Mouse (Mus musculus) heart, embryonic 10.5 days (tissue): ENCODE data around the gene Frmpd1. TPM values are rescaled to one million over a fixed set of nuclear protein-coding genes. Genes with fewer than 3 reads are reported as not detected.

Source experiments
- DNase-seq: peaks from one replicate; pipeline ENCODE4 v3.0.0-alpha.2; 2017; ENCODE audit warnings: low spot score
- H3K27ac ChIP-seq: fragments of 300-500 bp; sonication (generic); 2 replicates; pipeline ENCODE4 v1.5.1; 2016; ENCODE audit warnings: mild to moderate bottlenecking
- H3K27me3 ChIP-seq: fragments of 300-500 bp; sonication (generic); 2 replicates; pipeline ENCODE4 v1.6.1; 2016; ENCODE audit warnings: mild to moderate bottlenecking; ENCODE audit not compliant: poor library complexity, insufficient read depth, severe bottlenecking
- H3K36me3 ChIP-seq: fragments of 300-500 bp; sonication (generic); 2 replicates; pipeline ENCODE4 v1.6.1; 2016; ENCODE audit warnings: mild to moderate bottlenecking, moderate library complexity
- H3K4me1 ChIP-seq: fragments of 300-500 bp; sonication (generic); 2 replicates; pipeline ENCODE4 v1.6.1; 2016; ENCODE audit warnings: mild to moderate bottlenecking
- H3K4me3 ChIP-seq: fragments of 300-500 bp; sonication (generic); 2 replicates; pipeline ENCODE4 v1.5.1; 2016; ENCODE audit warnings: mild to moderate bottlenecking, moderate library complexity
- H3K9me3 ChIP-seq: fragments of 300-500 bp; sonication (generic); 2 replicates; pipeline ENCODE4 v1.6.1; 2016; ENCODE audit warnings: mild to moderate bottlenecking, moderate library complexity
- WGBS: fragments of 180-500 bp; shearing (Covaris S2); methylation state at CpG from one replicate; pipeline ENCODE4 v1.1.7; 2016; 5-methylcytosine and 5-hydroxymethylcytosine counted together
- polyA plus RNA-seq: library from polyadenylated mRNA; unstranded; fragments of >200 nt; fragmentation: Nextera tagmentation; extraction: Ambion mirVana; gene quantifications from 2 replicates; pipeline ENCODE4 v1.2.1, GENCODE M21; 2016

Gene Frmpd1
- 4.1 and 4.3 TPM in 2 replicates for polyA plus RNA-seq

DNA sequence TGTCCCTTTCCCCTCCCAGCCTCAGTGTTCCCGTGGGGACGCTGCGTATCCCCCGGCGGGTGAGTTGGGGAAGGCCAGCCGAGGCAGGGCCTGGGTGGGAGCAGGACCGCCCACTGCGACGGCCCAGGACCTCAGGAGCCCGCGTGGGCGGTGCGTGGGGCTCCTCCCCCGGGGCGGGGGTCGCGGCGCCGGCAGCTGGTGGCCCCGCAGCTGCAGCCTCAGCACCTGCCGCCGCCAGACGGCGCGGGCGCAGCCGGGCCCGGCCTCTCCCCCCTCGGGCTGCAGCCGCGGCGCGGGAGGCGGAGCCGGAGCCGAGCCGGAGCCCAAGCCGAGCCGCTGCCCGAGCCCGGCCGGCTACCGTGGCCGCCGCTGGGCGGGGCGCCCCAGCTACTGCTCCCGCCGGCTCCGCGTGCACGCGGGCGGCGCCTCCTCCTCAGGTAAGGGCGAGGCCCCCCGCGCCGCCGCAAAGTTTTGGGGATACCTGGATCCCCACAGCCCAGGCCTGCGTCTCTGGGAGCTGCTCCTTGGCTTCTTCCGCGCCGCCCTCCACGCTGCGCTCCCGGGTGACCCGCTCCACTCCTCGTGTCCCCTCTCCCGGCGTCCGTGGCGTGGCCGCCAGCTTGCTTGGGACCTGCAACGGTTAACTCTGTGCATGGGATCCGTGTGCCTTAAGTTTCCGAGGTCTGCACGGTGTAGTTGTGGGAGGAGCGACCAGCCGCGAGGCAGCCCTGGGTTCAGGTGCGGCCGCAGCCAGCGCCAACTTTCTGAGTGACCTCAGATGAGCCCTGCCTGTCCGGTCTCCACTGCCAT lies at the start of gene Frmpd1:
Gene Frmpd1, plus strand, starts transcription at position 355 of the 810 bp plus-strand sequence.
- Histone ChIP-seq H3K27ac (peak within 1 kb of the TSS; percentile 90), H3K4me3 (peak within 1 kb of the TSS; percentile 66), H3K9me3 (no peaks in the 10 kb centered on the region), H3K4me1 (peaks cover 50% of the 10 kb centered on the region), H3K27me3 (peaks cover 51% of the 10 kb centered on the region), H3K36me3 (no peaks in the 10 kb centered on the region)
- DNase-seq: no peak
- WGBS: 2% methylated on average over 83 of the region's 85 CpGs

DNA sequence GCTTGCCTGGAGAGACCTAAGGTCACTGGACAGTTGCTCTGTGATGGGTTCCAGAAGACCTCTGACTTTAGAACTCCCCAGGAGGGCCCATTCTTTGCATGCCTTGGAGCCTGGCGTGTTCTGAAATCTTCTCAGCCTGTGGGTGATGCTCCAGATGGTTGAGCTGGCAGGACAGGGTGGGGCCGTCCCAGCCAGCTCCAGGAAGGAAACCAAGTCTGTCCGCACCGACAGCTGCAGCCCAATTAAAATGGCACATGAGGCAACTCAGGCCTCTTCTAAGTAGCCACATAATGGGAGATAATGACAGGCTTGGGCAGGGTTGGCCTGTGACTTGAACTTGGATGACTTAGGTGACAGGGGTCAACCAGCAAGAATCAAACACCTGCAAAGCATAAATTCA lies 47.0 kb upstream of the Frmpd1 start:
- Histone ChIP-seq H3K36me3 (no peaks in the 10 kb centered on the region), H3K4me1 (peaks cover 20% of the 10 kb centered on the region), H3K9me3 (no peaks in the 10 kb centered on the region), H3K4me3 (no peak overlapping the region), H3K27me3 (no peaks in the 10 kb centered on the region; the same call in 1 of the 2 replicates), H3K27ac (no peak overlapping the region)
- no peak for DNase-seq
- 38% methylated on average over 4 of the region's 4 CpGs for WGBS

DNA sequence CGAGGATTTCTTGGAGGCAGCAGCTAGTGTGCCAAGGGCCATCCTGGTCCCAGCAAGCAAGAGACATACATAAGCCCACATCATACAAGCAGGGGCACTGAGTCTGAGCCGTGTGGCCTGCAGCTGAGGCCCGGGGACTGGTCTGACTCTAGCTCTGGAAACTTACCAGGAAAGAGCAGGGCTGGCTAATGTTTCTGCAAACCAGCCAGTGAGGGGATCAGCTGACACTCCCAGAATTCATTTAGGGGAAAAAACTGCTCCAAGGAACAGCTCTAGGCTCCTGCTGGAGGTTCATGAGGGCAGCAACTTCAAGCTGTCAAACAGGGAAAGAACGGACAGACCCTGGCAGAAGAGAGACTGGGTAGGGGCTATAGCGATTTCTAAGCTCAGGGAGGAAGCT lies 42.8 kb upstream of the Frmpd1 start:
- no peak for DNase-seq
- H3K27ac ChIP-seq: no peak overlapping the region
- H3K27me3 ChIP-seq: peaks cover 4% of the 10 kb centered on the region; the same call in 1 of the 2 replicates
- no peak overlapping the region for H3K4me3 ChIP-seq
- H3K9me3 ChIP-seq: no peaks in the 10 kb centered on the region
- 54% methylated on average over 5 of the region's 5 CpGs for WGBS
- H3K36me3 ChIP-seq: no peaks in the 10 kb centered on the region
- H3K4me1 ChIP-seq: peaks cover 28% of the 10 kb centered on the region

DNA sequence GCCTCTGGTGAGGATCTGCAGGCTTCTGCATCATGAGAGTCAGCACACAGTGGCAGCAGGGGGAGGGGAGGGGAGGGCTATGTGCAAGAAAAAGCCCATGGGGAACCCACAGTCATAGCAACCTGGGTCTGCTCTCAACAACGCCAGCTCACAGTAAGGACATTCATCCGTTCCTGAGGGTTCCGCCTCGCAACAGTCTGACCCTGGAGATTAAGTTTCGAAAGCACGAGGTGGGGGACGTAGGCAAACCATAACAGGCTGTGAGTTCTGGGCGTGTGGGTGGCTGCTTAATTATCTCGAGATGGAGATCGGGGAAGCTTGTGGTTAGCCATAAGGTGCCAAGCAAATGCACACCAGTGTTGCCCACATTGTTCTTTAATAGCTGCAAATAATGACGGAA lies 42.3 kb upstream of the Frmpd1 start:
- H3K27me3 ChIP-seq: peaks cover 4% of the 10 kb centered on the region; the same call in 1 of the 2 replicates
- no peak for DNase-seq
- 41% methylated on average over 11 of the region's 11 CpGs for WGBS

DNA sequence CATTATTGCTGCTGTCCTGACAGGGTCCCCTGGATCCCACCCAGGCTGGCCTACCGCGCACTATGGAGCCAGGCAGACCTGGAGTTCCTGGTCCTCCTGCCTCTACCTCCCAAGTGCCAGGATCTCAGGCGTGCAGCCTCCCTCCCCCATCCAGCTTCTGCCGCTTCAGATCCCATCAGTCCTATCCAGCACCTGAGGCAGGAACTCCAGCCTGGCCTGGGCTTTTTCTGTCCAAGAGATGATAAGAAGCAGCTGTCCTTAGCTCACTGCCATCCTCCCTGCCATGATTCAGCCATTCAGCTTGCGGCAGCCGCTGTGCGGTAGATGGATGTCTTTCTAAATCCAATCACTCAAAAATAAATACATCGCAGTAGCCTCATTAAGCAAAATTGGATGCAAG lies 41.7 kb upstream of the Frmpd1 start:
- Histone ChIP-seq H3K27me3 (peaks cover 4% of the 10 kb centered on the region; the same call in 1 of the 2 replicates), H3K9me3 (no peaks in the 10 kb centered on the region), H3K27ac (no peak overlapping the region), H3K4me3 (no peak overlapping the region), H3K36me3 (no peaks in the 10 kb centered on the region), H3K4me1 (peaks cover 23% of the 10 kb centered on the region)
- no peak for DNase-seq
- WGBS: 52% methylated on average over 8 of the region's 8 CpGs

More for the DNA sequence above, 42.3 kb upstream of the Frmpd1 start:
- no peak overlapping the region for H3K27ac ChIP-seq
- H3K4me1 ChIP-seq: peaks cover 27% of the 10 kb centered on the region
- H3K36me3 ChIP-seq: no peaks in the 10 kb centered on the region
- no peaks in the 10 kb centered on the region for H3K9me3 ChIP-seq
- H3K4me3 ChIP-seq: no peak overlapping the region

DNA sequence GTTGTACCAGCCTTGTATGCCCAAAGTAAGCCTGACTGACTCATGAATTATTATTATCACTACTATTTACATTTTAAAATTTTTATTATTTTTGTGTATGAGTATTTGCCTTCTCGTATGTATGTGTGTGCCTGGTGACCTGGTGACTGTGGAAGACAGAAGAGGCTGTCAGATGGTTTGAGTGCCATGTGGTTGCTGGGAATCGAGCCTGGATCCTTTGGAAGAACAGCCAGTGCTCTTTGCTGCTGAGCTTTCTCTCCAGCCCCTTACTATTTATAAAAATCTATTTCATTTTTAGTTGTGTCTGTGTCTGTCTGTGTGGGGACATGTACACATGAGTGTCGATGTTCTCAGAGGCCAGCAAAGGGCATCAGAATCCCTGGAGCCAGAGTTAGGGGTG lies 28.2 kb upstream of the Frmpd1 start:
- no peak for DNase-seq
- 77% methylated on average over 3 of the region's 3 CpGs for WGBS
- Histone ChIP-seq H3K27ac (no peak overlapping the region), H3K9me3 (no peaks in the 10 kb centered on the region), H3K4me1 (peaks cover 12% of the 10 kb centered on the region; the same call in 1 of the 2 replicates), H3K4me3 (no peak overlapping the region), H3K27me3 (no peaks in the 10 kb centered on the region), H3K36me3 (no peaks in the 10 kb centered on the region)

DNA sequence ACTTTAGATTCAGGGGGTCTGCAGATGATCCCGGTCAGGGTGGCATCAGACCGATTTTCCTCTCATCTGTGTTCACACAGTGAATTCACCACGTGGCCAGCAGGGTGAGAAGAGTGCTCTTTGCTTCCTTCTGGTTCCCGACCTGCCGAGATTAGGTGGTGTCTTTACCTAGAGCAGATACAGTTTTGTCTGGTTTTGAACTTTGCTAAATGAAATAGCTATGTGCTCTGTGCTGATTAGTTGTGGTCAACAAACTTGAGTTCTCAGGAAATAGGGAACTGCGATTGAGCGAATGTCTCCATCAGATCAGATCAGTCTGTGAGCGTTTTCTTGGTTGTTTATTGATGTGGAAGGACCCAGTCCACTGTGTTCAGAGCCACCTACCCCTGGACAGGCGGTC lies 26.1 kb upstream of the Frmpd1 start:
- H3K36me3 ChIP-seq: no peaks in the 10 kb centered on the region
- H3K27ac ChIP-seq: no peak overlapping the region
- 73% methylated on average over 9 of the region's 9 CpGs for WGBS
- H3K4me3 ChIP-seq: no peak overlapping the region
- no peak for DNase-seq
- H3K4me1 ChIP-seq: peaks cover 12% of the 10 kb centered on the region; the same call in 1 of the 2 replicates
- no peaks in the 10 kb centered on the region for H3K27me3 ChIP-seq
- no peaks in the 10 kb centered on the region for H3K9me3 ChIP-seq

DNA sequence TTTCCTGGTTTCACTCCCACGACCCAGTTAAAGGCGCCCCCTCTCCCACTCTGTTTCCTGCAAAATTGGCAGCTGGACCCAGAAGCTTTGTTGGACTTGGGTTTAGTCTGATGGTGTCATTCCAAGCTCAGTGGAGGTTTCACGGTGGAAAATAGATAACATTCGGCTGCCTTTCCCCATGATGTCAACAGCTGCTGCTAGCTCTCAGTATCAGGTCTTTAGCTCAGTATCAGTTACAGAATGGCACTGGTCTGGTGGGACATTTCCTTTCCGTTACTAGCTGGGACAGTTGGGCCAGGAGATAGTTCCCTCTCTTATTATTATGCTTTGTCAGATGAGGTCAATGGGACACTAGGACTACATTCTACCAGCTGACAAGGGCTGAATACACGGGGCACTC lies 23.9 kb upstream of the Frmpd1 start:
- Histone ChIP-seq H3K27ac (peak overlapping the region; percentile 47), H3K27me3 (no peaks in the 10 kb centered on the region), H3K36me3 (no peaks in the 10 kb centered on the region), H3K4me1 (peaks cover 12% of the 10 kb centered on the region; the same call in 1 of the 2 replicates), H3K9me3 (no peaks in the 10 kb centered on the region), H3K4me3 (peak overlapping the region; percentile 15; the same call in 1 of the 2 replicates)
- DNase-seq: no peak
- 23% methylated on average over 6 of the region's 6 CpGs for WGBS

DNA sequence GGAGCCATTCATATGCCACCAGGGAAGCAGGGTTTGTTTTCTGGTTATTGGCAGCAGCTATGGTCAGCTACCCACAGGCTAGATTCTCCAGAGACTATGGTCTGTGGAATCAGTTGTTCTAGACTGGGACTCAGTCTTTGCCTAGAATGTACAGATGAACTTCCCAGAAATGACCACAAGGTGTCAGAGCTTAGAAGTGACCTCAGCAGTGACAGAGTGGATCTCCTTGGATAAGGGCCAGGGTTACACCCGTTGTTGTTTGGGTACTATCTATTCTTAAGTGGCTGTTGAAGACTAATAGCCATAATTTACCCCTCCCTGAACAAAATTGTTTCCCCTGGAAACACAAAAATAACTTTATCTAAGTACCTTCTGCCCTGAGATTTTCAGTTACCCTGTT lies 21.0 kb upstream of the Frmpd1 start:
- no peaks in the 10 kb centered on the region for H3K36me3 ChIP-seq
- peaks cover 12% of the 10 kb centered on the region; the same call in 1 of the 2 replicates for H3K4me1 ChIP-seq
- no peak overlapping the region for H3K4me3 ChIP-seq
- 24% methylated on average over 1 of the region's 1 CpGs for WGBS
- no peak for DNase-seq
- no peak overlapping the region for H3K27ac ChIP-seq
- H3K9me3 ChIP-seq: no peaks in the 10 kb centered on the region
- H3K27me3 ChIP-seq: no peaks in the 10 kb centered on the region

DNA sequence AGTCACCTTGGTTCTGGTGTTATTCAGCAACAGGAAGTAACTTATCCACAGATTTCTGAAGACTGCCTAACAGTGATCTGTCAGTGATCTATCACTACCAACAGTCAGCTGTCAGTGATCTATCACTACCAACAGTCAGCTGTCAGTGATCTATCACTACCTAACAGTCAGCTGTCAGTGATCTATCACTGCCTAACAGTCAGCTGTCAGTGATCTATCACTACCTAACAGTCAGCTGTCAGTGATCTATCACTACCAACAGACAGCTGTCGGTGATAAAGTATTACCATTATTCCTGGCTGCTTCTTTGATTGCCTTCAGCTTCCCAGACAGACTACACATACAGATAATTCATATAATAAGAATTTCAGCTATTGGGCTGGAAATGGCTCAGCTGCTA lies 19.2 kb upstream of the Frmpd1 start:
- Histone ChIP-seq H3K4me3 (no peak overlapping the region), H3K4me1 (peaks cover 16% of the 10 kb centered on the region; the same call in 1 of the 2 replicates), H3K36me3 (no peaks in the 10 kb centered on the region), H3K27me3 (no peaks in the 10 kb centered on the region), H3K27ac (no peak overlapping the region), H3K9me3 (no peaks in the 10 kb centered on the region)
- 76% methylated on average over 1 of the region's 1 CpGs for WGBS
- DNase-seq: no peak

DNA sequence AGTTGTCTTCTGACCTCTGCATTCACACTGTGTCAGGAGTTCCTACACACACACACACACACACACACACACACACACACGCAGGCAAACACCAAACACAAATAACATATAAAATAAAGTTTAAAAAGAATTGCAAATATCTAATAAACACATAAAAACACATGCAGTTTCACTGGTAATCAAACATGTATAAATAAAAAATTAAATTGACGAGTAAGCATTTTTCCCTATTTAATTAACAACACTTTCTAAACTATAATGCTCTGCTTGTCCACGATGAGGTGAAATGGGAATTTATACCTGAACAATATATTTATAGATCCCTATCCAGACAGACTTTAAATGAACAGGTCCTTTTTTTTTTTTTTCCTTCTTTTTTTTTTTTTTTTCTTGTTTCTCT lies 18.7 kb upstream of the Frmpd1 start:
- Histone ChIP-seq H3K27ac (no peak overlapping the region), H3K4me1 (peaks cover 11% of the 10 kb centered on the region; the same call in 1 of the 2 replicates), H3K36me3 (no peaks in the 10 kb centered on the region), H3K9me3 (no peaks in the 10 kb centered on the region), H3K27me3 (no peaks in the 10 kb centered on the region), H3K4me3 (no peak overlapping the region)
- DNase-seq: no peak
- WGBS: 79% methylated on average over 3 of the region's 3 CpGs

DNA sequence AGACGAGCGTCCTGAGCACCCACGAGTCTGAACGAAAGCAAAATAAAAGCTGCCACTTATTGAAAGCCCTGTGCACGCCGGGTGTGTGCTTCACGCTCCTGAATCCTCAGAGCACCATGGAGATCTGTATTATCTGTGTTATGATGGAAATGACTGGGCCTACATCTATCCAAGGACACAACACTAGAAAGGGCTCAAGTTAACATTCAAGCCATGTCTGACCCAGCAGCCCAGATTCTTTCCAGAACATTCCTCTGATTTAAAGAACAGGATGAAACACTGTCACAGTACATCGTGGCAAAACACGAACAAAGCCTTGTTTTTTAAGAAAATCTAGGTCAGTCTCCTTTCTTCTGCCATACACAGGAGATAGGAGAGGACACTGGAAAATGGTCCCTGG lies 13.3 kb upstream of the Frmpd1 start:
- peaks cover 6% of the 10 kb centered on the region; the same call in 1 of the 2 replicates for H3K4me1 ChIP-seq
- no peak overlapping the region for H3K27ac ChIP-seq
- no peak overlapping the region for H3K4me3 ChIP-seq
- H3K27me3 ChIP-seq: no peaks in the 10 kb centered on the region
- no peaks in the 10 kb centered on the region for H3K36me3 ChIP-seq
- DNase-seq: no peak
- 82% methylated on average over 9 of the region's 9 CpGs for WGBS
- no peaks in the 10 kb centered on the region for H3K9me3 ChIP-seq

DNA sequence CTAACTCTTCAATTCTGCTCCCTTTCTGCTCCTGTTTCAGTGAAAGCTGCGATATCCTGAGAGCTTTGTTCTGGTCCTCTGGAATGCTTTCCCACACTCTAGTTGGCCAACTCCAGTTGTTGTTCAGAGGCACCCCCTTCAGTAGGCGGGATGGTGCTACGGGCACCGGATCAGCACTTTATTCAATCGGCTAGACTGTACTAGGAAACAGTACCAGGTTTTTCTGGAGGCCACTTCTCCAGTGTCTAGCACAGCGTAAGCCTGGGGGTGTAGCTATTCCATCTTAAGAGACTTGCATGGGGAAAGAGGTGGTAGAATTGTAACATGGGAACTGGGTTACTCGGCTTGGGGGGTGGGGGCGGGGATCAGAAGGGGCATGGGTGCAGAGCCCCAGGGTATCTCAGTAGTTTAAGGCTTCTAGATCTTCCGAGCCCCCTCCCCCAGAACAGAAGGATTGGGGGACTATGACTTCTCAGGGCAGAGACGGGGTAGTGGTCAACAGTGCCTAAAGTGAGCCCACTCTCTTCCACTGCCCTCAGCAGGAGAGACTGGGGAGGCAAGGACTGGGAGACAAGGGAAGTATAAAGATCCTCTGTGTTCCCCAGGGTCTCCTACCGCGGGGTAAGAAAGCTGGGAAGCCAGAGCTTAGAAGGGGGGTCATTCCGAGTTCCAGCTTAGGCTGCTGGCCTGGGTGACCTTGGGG lies 706 bp upstream of the Frmpd1 start:
- H3K4me1 ChIP-seq: peaks cover 42% of the 10 kb centered on the region
- 23% methylated on average over 13 of the region's 13 CpGs for WGBS
- peak overlapping the region; percentile 90 for H3K27ac ChIP-seq
- peaks cover 48% of the 10 kb centered on the region for H3K27me3 ChIP-seq
- no peak for DNase-seq
- H3K4me3 ChIP-seq: peak overlapping the region; percentile 66
- no peaks in the 10 kb centered on the region for H3K9me3 ChIP-seq
- no peaks in the 10 kb centered on the region for H3K36me3 ChIP-seq
